Mouse (Mus musculus) hindbrain, embryonic 14.5 days (tissue): ENCODE data around the gene Inafm2. TPM values are rescaled to one million over a fixed set of nuclear protein-coding genes. Genes with fewer than 3 reads are reported as not detected.

ENCODE experiments used
- ATAC-seq: fragments of 200-750 bp; cut with Nextera tagmentation; 2 replicates; pipeline ENCODE4 v1.8.0; 2017; ENCODE audit warnings: moderate number of reproducible peaks, mild to moderate bottlenecking, moderate TSS enrichment, moderate library complexity; ENCODE audit not compliant: low FRiP score
- DNase-seq: peaks from one replicate; pipeline ENCODE4 v3.0.0-alpha.2; 2015; ENCODE audit warnings: low spot score
- H3K27ac ChIP-seq: fragments of 300-500 bp; sonication (generic); 2 replicates; pipeline ENCODE4 v1.5.1; 2014; ENCODE audit warnings: mild to moderate bottlenecking, moderate library complexity
- H3K27me3 ChIP-seq: fragments of 300-500 bp; sonication (generic); 2 replicates; pipeline ENCODE4 v1.6.1; 2014; ENCODE audit warnings: mild to moderate bottlenecking, low read length, mixed read lengths; ENCODE audit not compliant: control insufficient read depth, insufficient read depth
- H3K36me3 ChIP-seq: fragments of 300-500 bp; sonication (generic); replicated peaks from 2 replicates; pipeline ENCODE4 v1.6.1; 2014; ENCODE audit not compliant: control insufficient read depth, insufficient read depth
- H3K4me1 ChIP-seq: fragments of 300-500 bp; sonication (generic); replicated peaks from 2 replicates; pipeline ENCODE4 v1.6.1; 2014; ENCODE audit warnings: antibody characterized with exemption, low read length, mixed read lengths; ENCODE audit not compliant: control insufficient read depth, insufficient read depth
- H3K4me2 ChIP-seq: fragments of 300-500 bp; sonication (generic); replicated peaks from 2 replicates; pipeline ENCODE4 v1.6.1; 2014; ENCODE audit warnings: mild to moderate bottlenecking, moderate library complexity
- H3K4me3 ChIP-seq: fragments of 300-500 bp; sonication (generic); replicated peaks from 2 replicates; pipeline ENCODE4 v1.5.1; 2014; ENCODE audit warnings: mild to moderate bottlenecking, low read length
- H3K9ac ChIP-seq: fragments of 300-500 bp; sonication (generic); 2 replicates; pipeline ENCODE4 v1.6.1; 2014
- H3K9me3 ChIP-seq: fragments of 300-500 bp; sonication (generic); 2 replicates; pipeline ENCODE4 v1.6.1; 2016; ENCODE audit warnings: low read length; ENCODE audit not compliant: control insufficient read depth
- WGBS: fragments of 180-500 bp; shearing (Covaris S2); extraction: QIAGEN DNeasy Blood & Tissue Kit; methylation state at CpG from one replicate; pipeline ENCODE4 v1.1.7; 2014; 5-methylcytosine and 5-hydroxymethylcytosine counted together
- polyA plus RNA-seq: library from polyadenylated mRNA; unstranded; fragments of >200 nt; fragmentation: Nextera tagmentation; extraction: Ambion mirVana; gene quantifications from 2 replicates; pipeline ENCODE4 v1.2.1, GENCODE M21; 2014

Gene Inafm2
- 29.5 and 30.6 TPM in 2 replicates for polyA plus RNA-seq

- peaks cover 43% of the 10 kb centered on the region for H3K4me1 ChIP-seq
- no peaks in the 10 kb centered on the region for H3K9me3 ChIP-seq
- ATAC-seq (peak; percentile 93), DNase-seq (peak; percentile 89)
- H3K36me3 ChIP-seq: no peaks in the 10 kb centered on the region
- peak within 1 kb of the TSS; percentile 84 for H3K4me2 ChIP-seq
- peak within 1 kb of the TSS; percentile 89 for H3K4me3 ChIP-seq
- H3K27me3 ChIP-seq: peaks cover 4% of the 10 kb centered on the region; the same call in 1 of the 2 replicates
- H3K27ac ChIP-seq: peak within 1 kb of the TSS; percentile 75
- peak within 1 kb of the TSS; percentile 94 for H3K9ac ChIP-seq
- WGBS: 1% methylated on average over 31 of the region's 57 CpGs
These were observed at the start of gene Inafm2 for GRCm38 (mm10) chr2:118745232-118745884. Gene Inafm2 (plus strand): TSS chr2:118745758.

DNA sequence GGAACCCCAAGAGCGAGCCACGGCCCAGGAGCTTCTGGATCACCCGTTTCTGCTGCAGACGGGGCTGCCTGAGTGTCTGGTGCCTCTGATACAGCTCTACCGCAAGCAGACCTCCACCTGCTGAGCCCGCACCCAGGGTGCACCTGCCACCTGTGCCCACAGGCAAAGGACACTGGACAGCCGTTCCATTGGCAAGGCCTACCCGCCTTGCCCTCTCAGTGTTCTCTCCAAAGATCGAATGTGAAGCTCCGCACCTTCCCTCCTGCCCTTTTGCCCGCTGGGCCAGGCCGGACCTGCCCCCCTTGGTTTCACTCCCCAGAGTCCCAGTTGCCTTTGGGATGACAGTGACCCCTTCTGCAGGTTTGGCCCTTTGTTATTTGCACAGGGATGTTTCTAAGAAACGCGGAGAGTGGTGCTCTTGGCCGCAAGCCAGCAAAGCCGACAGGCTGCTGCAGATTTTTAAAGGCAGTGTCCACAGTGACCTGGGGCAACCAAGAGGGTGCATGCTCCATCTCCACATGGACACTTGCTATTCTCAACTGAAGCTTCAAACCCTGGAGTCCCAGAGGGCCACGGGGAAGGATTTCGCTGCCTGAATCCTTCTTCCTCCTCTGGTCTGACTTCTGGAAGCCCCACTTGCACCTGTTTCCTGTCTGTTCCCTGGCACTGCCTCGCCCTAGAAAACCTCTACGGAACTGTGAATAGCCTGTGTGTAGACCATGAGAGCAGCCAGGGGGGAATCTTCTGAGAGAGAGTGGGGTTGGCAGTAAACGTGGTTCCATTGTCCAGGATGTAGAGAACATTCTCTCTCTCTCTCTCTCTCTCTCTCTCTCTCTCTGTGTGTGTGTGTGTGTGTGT, 48.9 kb upstream of the Inafm2 start:
- no peak for DNase-seq
- peaks cover 10% of the 10 kb centered on the region for H3K36me3 ChIP-seq
- H3K9ac ChIP-seq: no peak overlapping the region

DNA sequence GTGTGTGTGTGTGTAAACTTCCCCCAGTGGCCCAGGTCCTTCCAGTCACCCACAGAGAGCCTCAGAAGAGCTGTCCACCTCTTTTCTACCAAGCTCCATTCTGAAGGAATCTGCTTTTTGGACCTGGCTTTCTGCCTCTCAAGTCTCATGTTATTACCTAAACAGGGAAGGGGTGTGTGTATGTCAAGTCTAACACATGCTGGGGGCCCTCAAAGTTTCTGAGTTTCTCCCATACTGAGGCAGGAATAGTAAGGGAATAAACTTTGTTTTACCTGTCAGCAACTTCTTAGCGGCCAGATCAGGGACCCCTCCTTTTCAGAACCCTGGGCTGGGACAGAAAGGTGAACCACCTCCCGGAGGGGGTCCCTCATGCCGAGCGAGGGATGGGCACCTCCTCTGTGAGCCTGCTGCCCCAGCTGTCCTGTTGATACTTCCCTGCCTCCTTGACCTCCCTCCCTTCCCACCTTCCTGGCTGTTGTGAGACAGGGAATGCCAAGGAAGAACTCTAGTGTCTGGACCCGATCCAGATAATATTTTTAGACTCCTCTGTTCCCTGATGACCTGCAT, 48.2 kb upstream of the Inafm2 start:
- H3K4me3 ChIP-seq: no peak overlapping the region
- H3K4me1 ChIP-seq: peaks cover 8% of the 10 kb centered on the region
- peaks cover 10% of the 10 kb centered on the region for H3K36me3 ChIP-seq
- no peak overlapping the region for H3K27ac ChIP-seq
- ATAC-seq: no peak
- H3K9ac ChIP-seq: no peak overlapping the region
- whole genome bisulfite sequencing: 34% methylated on average over 5 of the region's 5 CpGs
- DNase-seq: no peak
- H3K27me3 ChIP-seq: peaks cover 62% of the 10 kb centered on the region
- H3K9me3 ChIP-seq: no peaks in the 10 kb centered on the region
- no peak overlapping the region for H3K4me2 ChIP-seq

More for the DNA sequence above, 48.9 kb upstream of the Inafm2 start:
- Histone ChIP-seq H3K4me1 (peaks cover 7% of the 10 kb centered on the region), H3K27me3 (peaks cover 55% of the 10 kb centered on the region), H3K4me3 (no peak overlapping the region), H3K4me2 (no peak overlapping the region), H3K27ac (no peak overlapping the region), H3K9me3 (no peaks in the 10 kb centered on the region)
- 48% methylated on average over 21 of the region's 21 CpGs for WGBS
- ATAC-seq: no peak

DNA sequence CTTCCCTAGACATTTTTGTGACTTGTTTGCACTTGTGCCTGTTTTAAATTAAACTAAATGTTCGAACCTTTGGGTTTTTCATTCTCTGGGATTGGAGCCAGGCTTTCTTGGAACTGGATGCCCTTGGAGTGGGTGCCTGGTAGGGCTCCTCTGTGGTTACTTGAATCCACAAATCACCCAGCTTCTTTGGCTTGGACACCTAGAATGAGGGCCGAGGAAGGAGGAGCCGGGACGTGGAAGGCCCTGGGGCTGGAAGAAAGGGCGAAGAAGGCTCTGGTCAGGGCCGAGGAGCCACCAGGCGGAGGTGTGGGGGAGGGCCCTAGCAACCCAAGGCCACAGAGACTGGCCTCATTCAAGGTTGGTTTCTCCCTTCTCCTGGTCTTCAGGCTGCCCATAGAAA, 47.6 kb upstream of the Inafm2 start:
- peaks cover 10% of the 10 kb centered on the region for H3K36me3 ChIP-seq
- no peaks in the 10 kb centered on the region for H3K9me3 ChIP-seq
- ATAC-seq (no peak), DNase-seq (no peak)
- no peak overlapping the region for H3K4me3 ChIP-seq
- 47% methylated on average over 7 of the region's 7 CpGs for WGBS
- no peak overlapping the region for H3K27ac ChIP-seq
- H3K9ac ChIP-seq: no peak overlapping the region
- no peak overlapping the region for H3K4me2 ChIP-seq
- H3K4me1 ChIP-seq: peaks cover 13% of the 10 kb centered on the region
- H3K27me3 ChIP-seq: peaks cover 68% of the 10 kb centered on the region

GRCm38 (mm10) chr2:118700179-118701062, 45.1 kb upstream of the Inafm2 start:
- Histone ChIP-seq H3K9me3 (no peaks in the 10 kb centered on the region), H3K9ac (no peak overlapping the region), H3K27me3 (peaks cover 90% of the 10 kb centered on the region), H3K27ac (no peak overlapping the region), H3K4me3 (no peak overlapping the region), H3K4me1 (peaks cover 30% of the 10 kb centered on the region), H3K36me3 (no peaks in the 10 kb centered on the region; the same call in 1 of the 2 replicates), H3K4me2 (peak overlapping the region; percentile 42)
- DNase-seq: peak; percentile 78
- ATAC-seq: no peak
- WGBS: 2% methylated on average over 32 of the region's 32 CpGs

- ATAC-seq: no peak
- peaks cover 93% of the 10 kb centered on the region for H3K27me3 ChIP-seq
- H3K4me3 ChIP-seq: no peak overlapping the region
- H3K9me3 ChIP-seq: no peaks in the 10 kb centered on the region
- H3K27ac ChIP-seq: no peak overlapping the region
- no peak overlapping the region for H3K4me2 ChIP-seq
- no peaks in the 10 kb centered on the region; the same call in 1 of the 2 replicates for H3K36me3 ChIP-seq
- DNase-seq: no peak
- 9% methylated on average over 5 of the region's 5 CpGs for WGBS
- H3K9ac ChIP-seq: no peak overlapping the region
- H3K4me1 ChIP-seq: peaks cover 30% of the 10 kb centered on the region
These were observed 44.4 kb upstream of the Inafm2 start for GRCm38 (mm10) chr2:118701161-118701560.

- Histone ChIP-seq H3K4me2 (peak overlapping the region; percentile 63), H3K9me3 (no peaks in the 10 kb centered on the region), H3K36me3 (no peaks in the 10 kb centered on the region), H3K9ac (no peak overlapping the region), H3K4me1 (peaks cover 30% of the 10 kb centered on the region), H3K27me3 (peaks cover 93% of the 10 kb centered on the region), H3K27ac (no peak overlapping the region), H3K4me3 (peak overlapping the region; percentile 34)
- DNase-seq (no peak), ATAC-seq (no peak)
- 2% methylated on average over 51 of the region's 51 CpGs for WGBS
These were observed 43.3 kb upstream of the Inafm2 start for GRCm38 (mm10) chr2:118701971-118702882.
